Mouse (Mus musculus) yolk sac, embryonic 10.5 days (tissue): ENCODE measurements around the gene Avil.

Experiments used
- DNase-seq: peaks from one replicate; pipeline ENCODE4 v3.0.0-alpha.2; 2017; ENCODE audit warnings: low spot score

Avil gene

GRCm38 (mm10) chr10:126980933-126981530, 19.5 kb upstream of the Avil start:
- DNase-seq = no peak

GRCm38 (mm10) chr10:126981746-126982145, 18.8 kb upstream of the Avil start:
- DNase-seq = no peak

- no peak for DNase-seq
These were observed 17.2 kb upstream of the Avil start for GRCm38 (mm10) chr10:126983193-126983725.

- DNase-seq = no peak
These were observed 16.1 kb upstream of the Avil start for GRCm38 (mm10) chr10:126984189-126985004.

GRCm38 (mm10) chr10:126985127-126985526, 15.4 kb upstream of the Avil start:
- no peak for DNase-seq

GRCm38 (mm10) chr10:126985579-126985978, 14.9 kb upstream of the Avil start:
- DNase-seq = no peak

- no peak for DNase-seq
These were observed 14.0 kb upstream of the Avil start for GRCm38 (mm10) chr10:126986541-126986961.

GRCm38 (mm10) chr10:126987183-126988118, 13.1 kb upstream of the Avil start:
- no peak for DNase-seq

GRCm38 (mm10) chr10:126988513-126989165, 11.9 kb upstream of the Avil start:
- DNase-seq = no peak

- DNase-seq = peak; percentile 84
These were observed 10.0 kb upstream of the Avil start for GRCm38 (mm10) chr10:126990313-126991056.

GRCm38 (mm10) chr10:126991676-126992075, 8.8 kb upstream of the Avil start:
- no peak for DNase-seq

- DNase-seq = no peak
These were observed 6.9 kb upstream of the Avil start for GRCm38 (mm10) chr10:126993621-126994020.

GRCm38 (mm10) chr10:126997340-126998113, 3.0 kb upstream of the Avil start:
- DNase-seq = no peak

- DNase-seq = no peak
These were observed 788 bp downstream of the Avil start for GRCm38 (mm10) chr10:127001297-127001696.

GRCm38 (mm10) chr10:127002056-127002455, 1.5 kb downstream of the Avil start:
- no peak for DNase-seq

GRCm38 (mm10) chr10:127002765-127003164, 2.3 kb downstream of the Avil start:
- no peak for DNase-seq

GRCm38 (mm10) chr10:127003334-127003733, 2.8 kb downstream of the Avil start:
- no peak for DNase-seq

GRCm38 (mm10) chr10:127003806-127004205, 3.3 kb downstream of the Avil start:
- no peak for DNase-seq

GRCm38 (mm10) chr10:127016488-127016887, 16.0 kb downstream of the Avil start:
- no peak for DNase-seq

GRCm38 (mm10) chr10:127017071-127017470, 16.6 kb downstream of the Avil start:
- no peak for DNase-seq
